Mouse (Mus musculus) myocyte (in vitro differentiated cells): ENCODE data around the gene Cntln.

Experiments used
- POLR2A ChIP-seq: IDR thresholded peaks from one replicate; pipeline ENCODE4 v1.6.1; 2011; ENCODE audit warnings: low read depth, mild to moderate bottlenecking, control low read depth, moderate library complexity; ENCODE audit not compliant: insufficient read length
- TCF3 ChIP-seq: IDR thresholded peaks from one replicate; pipeline ENCODE4 v1.6.1; 2011; ENCODE audit warnings: low read depth, control low read depth; ENCODE audit not compliant: insufficient read length

- no peak for TF ChIP-seq POLR2A
- no peak for TF ChIP-seq TCF3
Measured at GRCm38 (mm10) chr4:85168001-85168400, 283.9 kb downstream of the Cntln start.
